Mouse (Mus musculus) limb, embryonic 15.5 days (tissue): ENCODE measurements around the gene Il31. TPM values are rescaled to one million over a fixed set of nuclear protein-coding genes. Genes with fewer than 3 reads are reported as not detected.

ENCODE experiments used
- ATAC-seq: fragments of 200-750 bp; cut with Nextera tagmentation; 2 replicates; pipeline ENCODE4 v1.8.0; 2017; ENCODE audit warnings: low read depth, moderate TSS enrichment; ENCODE audit not compliant: insufficient number of reproducible peaks, low FRiP score, low TSS enrichment
- H3K27ac ChIP-seq: fragments of 300-500 bp; sonication (generic); 2 replicates; pipeline ENCODE4 v1.5.1; 2015; ENCODE audit warnings: moderate library complexity, mild to moderate bottlenecking, inconsistent platforms
- H3K27me3 ChIP-seq: fragments of 300-500 bp; sonication (generic); 2 replicates; pipeline ENCODE4 v1.6.1; 2015; ENCODE audit warnings: inconsistent platforms
- H3K36me3 ChIP-seq: fragments of 300-500 bp; sonication (generic); 2 replicates; pipeline ENCODE4 v1.6.1; 2015; ENCODE audit warnings: inconsistent platforms
- H3K4me1 ChIP-seq: fragments of 300-500 bp; sonication (generic); 2 replicates; pipeline ENCODE4 v1.6.1; 2015; ENCODE audit warnings: inconsistent platforms
- H3K4me2 ChIP-seq: fragments of 300-500 bp; sonication (generic); 2 replicates; pipeline ENCODE4 v1.6.1; 2015; ENCODE audit warnings: mild to moderate bottlenecking, inconsistent platforms
- H3K4me3 ChIP-seq: fragments of 300-500 bp; sonication (generic); 2 replicates; pipeline ENCODE4 v1.5.1; 2015; ENCODE audit warnings: mild to moderate bottlenecking, inconsistent platforms
- H3K9ac ChIP-seq: fragments of 300-500 bp; sonication (generic); 2 replicates; pipeline ENCODE4 v1.6.1; 2015; ENCODE audit warnings: inconsistent platforms
- H3K9me3 ChIP-seq: fragments of 300-500 bp; sonication (generic); 2 replicates; pipeline ENCODE4 v1.6.1; 2016; ENCODE audit warnings: inconsistent platforms
- WGBS: fragments of 180-500 bp; shearing (Covaris S2); methylation state at CpG from one replicate; pipeline ENCODE4 v1.1.7; 2015; 5-methylcytosine and 5-hydroxymethylcytosine counted together
- polyA plus RNA-seq: library from polyadenylated mRNA; unstranded; fragments of >200 nt; fragmentation: Nextera tagmentation; extraction: Ambion mirVana; gene quantifications from 2 replicates; pipeline ENCODE4 v1.2.1, GENCODE M21; 2015

Gene Il31
- polyA plus RNA-seq, 1 experiment from 2014 or later = not detected

DNA sequence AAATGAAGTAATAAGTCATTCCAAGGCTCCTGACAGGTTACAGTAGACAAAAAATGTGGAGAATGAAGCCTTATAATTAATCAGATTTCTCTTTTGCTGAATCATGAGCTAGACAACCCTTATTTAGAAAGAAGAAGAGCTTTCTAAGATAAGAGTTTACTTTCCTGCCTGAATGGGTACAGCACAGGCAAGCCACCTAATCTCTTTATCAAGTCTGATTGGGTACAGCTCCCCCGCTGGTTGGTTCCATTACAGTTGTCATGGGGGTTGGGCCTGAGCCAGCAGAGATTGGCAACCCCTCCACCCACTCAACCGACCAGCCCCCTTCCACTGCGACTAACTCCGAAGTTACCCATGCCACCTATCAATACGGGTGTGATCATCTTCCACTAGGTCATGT lies 27.9 kb downstream of the Il31 start:
- no peak overlapping the region for H3K9ac ChIP-seq
- H3K36me3 ChIP-seq = peaks cover 4% of the 10 kb centered on the region
- no peaks in the 10 kb centered on the region for H3K4me1 ChIP-seq
- WGBS = 67% methylated on average over 5 of the region's 5 CpGs
- no peak for ATAC-seq
- H3K4me3 ChIP-seq = no peak overlapping the region
- H3K27me3 ChIP-seq = no peaks in the 10 kb centered on the region
- no peaks in the 10 kb centered on the region for H3K9me3 ChIP-seq
- H3K4me2 ChIP-seq = no peak overlapping the region
- H3K27ac ChIP-seq = no peak overlapping the region

GRCm38 (mm10) chr5:123451886-123452285 lies 37.4 kb downstream of the Il31 start:
- Histone ChIP-seq H3K9ac (no peak overlapping the region), H3K4me3 (no peak overlapping the region), H3K4me1 (peaks cover 5% of the 10 kb centered on the region), H3K9me3 (no peaks in the 10 kb centered on the region), H3K27me3 (no peaks in the 10 kb centered on the region), H3K4me2 (no peak overlapping the region), H3K36me3 (peaks cover 81% of the 10 kb centered on the region), H3K27ac (no peak overlapping the region)
- WGBS = 89% methylated on average over 7 of the region's 7 CpGs
- no peak for ATAC-seq

DNA sequence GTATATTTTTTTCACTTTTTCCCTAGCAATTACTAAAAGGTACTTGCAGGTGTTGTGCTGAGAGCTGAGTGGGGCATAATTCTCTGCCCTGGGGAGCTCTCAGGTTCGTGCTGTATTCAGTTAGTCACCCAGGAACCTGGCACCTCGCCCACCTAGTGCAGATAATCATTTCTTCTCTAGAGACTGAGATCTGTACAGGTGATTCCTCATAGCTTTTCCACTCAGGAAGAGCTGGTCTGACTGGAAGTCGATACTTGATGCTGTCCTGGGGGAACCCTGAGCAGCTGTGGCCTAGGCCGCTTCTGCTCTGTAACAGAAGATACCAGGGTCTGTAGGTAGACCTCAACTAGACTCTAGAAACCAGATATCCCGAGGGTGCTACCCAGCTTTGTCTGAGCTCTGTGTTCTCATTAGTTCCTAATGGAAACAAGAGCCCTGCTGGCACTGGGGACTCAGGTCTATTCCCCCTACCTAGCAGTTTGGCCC lies 44.4 kb downstream of the Il31 start:
- H3K9ac ChIP-seq = no peak overlapping the region
- no peak overlapping the region for H3K4me2 ChIP-seq
- H3K27me3 ChIP-seq = no peaks in the 10 kb centered on the region
- no peak for ATAC-seq
- WGBS = 81% methylated on average over 5 of the region's 5 CpGs
- no peak overlapping the region for H3K4me3 ChIP-seq
- peaks cover 65% of the 10 kb centered on the region for H3K36me3 ChIP-seq
- peaks cover 5% of the 10 kb centered on the region for H3K4me1 ChIP-seq
- no peaks in the 10 kb centered on the region for H3K9me3 ChIP-seq
- H3K27ac ChIP-seq = no peak overlapping the region

DNA sequence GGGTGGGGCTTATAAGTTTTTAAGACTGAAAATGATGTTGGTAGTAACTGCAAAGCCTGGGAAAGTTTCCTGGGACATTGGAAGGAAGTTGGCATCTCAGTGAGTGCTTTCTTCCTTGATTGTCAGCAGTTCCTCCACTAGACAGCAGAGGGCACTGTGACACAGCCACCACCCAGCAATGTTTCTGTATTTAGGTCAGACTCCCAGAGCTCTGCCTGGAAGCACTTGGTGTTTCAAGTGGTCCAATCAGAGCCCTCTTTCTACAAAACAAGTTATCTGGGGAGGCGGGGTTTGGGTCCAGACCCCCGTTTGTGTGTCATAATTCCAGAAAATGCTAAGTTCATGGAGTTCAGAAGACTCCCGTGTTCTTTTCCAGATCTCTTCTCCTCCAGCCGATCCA lies 45.2 kb downstream of the Il31 start:
- no peak overlapping the region for H3K27ac ChIP-seq
- H3K4me3 ChIP-seq = no peak overlapping the region
- no peaks in the 10 kb centered on the region for H3K4me1 ChIP-seq
- H3K4me2 ChIP-seq = no peak overlapping the region
- no peak overlapping the region for H3K9ac ChIP-seq
- no peaks in the 10 kb centered on the region for H3K27me3 ChIP-seq
- ATAC-seq = no peak
- H3K36me3 ChIP-seq = peaks cover 58% of the 10 kb centered on the region
- no peaks in the 10 kb centered on the region for H3K9me3 ChIP-seq
- WGBS = 48% methylated on average over 4 of the region's 4 CpGs

GRCm38 (mm10) chr5:123442283-123442682 lies 47.0 kb downstream of the Il31 start:
- peaks cover 54% of the 10 kb centered on the region for H3K36me3 ChIP-seq
- no peak overlapping the region for H3K4me2 ChIP-seq
- 85% methylated on average over 3 of the region's 3 CpGs for WGBS
- H3K27me3 ChIP-seq = no peaks in the 10 kb centered on the region
- H3K9ac ChIP-seq = no peak overlapping the region
- no peak overlapping the region for H3K27ac ChIP-seq
- no peak overlapping the region for H3K4me3 ChIP-seq
- no peaks in the 10 kb centered on the region for H3K9me3 ChIP-seq
- ATAC-seq = no peak
- no peaks in the 10 kb centered on the region for H3K4me1 ChIP-seq

DNA sequence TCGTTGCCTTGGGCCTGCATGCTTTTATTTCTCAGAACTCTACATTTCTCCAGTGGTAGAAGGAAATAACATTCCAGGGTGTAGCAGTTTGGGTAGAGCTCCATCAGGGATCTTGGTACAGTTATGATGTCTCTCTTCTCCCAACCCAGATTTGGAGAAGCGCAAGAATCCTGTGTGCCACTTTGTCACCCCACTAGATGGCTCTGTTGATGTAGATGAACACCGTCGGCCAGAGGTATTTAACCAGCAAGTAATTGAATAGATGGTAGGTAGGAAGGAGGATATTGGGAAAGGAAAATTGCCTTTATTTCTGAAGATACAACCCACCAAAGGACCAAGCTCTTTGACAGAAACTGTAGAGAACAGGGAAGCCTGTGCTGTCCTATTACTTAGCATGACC lies 48.6 kb downstream of the Il31 start:
- no peak overlapping the region for H3K9ac ChIP-seq
- no peak for ATAC-seq
- H3K4me3 ChIP-seq = no peak overlapping the region
- H3K4me1 ChIP-seq = peaks cover 11% of the 10 kb centered on the region
- no peak overlapping the region for H3K4me2 ChIP-seq
- H3K36me3 ChIP-seq = peaks cover 39% of the 10 kb centered on the region
- H3K9me3 ChIP-seq = no peaks in the 10 kb centered on the region
- WGBS = 61% methylated on average over 4 of the region's 4 CpGs
- no peak overlapping the region for H3K27ac ChIP-seq
- H3K27me3 ChIP-seq = no peaks in the 10 kb centered on the region

- WGBS = 84% methylated on average over 4 of the region's 4 CpGs
- no peaks in the 10 kb centered on the region for H3K9me3 ChIP-seq
- peaks cover 12% of the 10 kb centered on the region for H3K4me1 ChIP-seq
- no peak overlapping the region for H3K4me2 ChIP-seq
- H3K9ac ChIP-seq = no peak overlapping the region
- H3K27ac ChIP-seq = no peak overlapping the region
- H3K36me3 ChIP-seq = peaks cover 33% of the 10 kb centered on the region
- H3K27me3 ChIP-seq = no peaks in the 10 kb centered on the region
- no peak for ATAC-seq
- no peak overlapping the region for H3K4me3 ChIP-seq
Measured at GRCm38 (mm10) chr5:123439941-123440340, 49.3 kb downstream of the Il31 start.

GRCm38 (mm10) chr5:123439312-123439711 lies 50.0 kb downstream of the Il31 start:
- no peak overlapping the region for H3K27ac ChIP-seq
- no peaks in the 10 kb centered on the region for H3K9me3 ChIP-seq
- peaks cover 33% of the 10 kb centered on the region for H3K36me3 ChIP-seq
- peaks cover 12% of the 10 kb centered on the region for H3K4me1 ChIP-seq
- H3K4me2 ChIP-seq = no peak overlapping the region
- 87% methylated on average over 1 of the region's 1 CpGs for WGBS
- no peak for ATAC-seq
- no peak overlapping the region for H3K9ac ChIP-seq
- no peaks in the 10 kb centered on the region for H3K27me3 ChIP-seq
- H3K4me3 ChIP-seq = no peak overlapping the region

DNA sequence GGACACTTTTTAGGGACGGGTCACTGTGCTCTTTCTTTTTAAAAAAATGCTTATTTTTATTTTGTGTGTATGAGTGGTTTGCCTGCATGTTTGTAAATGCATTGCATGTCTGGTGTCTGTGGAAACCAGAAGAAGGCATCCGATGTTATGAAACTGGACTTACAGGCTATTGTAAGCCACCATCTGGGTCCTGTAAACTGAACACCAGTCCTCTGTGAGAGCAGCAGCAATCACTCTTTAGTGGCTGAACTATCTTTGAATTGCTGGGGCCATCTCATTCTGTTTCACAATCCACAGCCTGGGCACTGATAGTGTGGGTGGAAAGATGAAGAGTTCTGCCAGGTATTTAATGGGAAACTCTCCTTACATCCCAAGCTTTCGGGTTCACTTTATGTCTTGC lies 50.9 kb downstream of the Il31 start:
- peaks cover 12% of the 10 kb centered on the region for H3K4me1 ChIP-seq
- H3K36me3 ChIP-seq = peaks cover 30% of the 10 kb centered on the region
- no peak overlapping the region for H3K4me3 ChIP-seq
- ATAC-seq = no peak
- no peaks in the 10 kb centered on the region for H3K27me3 ChIP-seq
- H3K9me3 ChIP-seq = no peaks in the 10 kb centered on the region
- no peak overlapping the region for H3K9ac ChIP-seq
- H3K4me2 ChIP-seq = no peak overlapping the region
- H3K27ac ChIP-seq = no peak overlapping the region
- WGBS = 88% methylated on average over 3 of the region's 3 CpGs

- Histone ChIP-seq H3K36me3 (peaks cover 14% of the 10 kb centered on the region), H3K4me1 (peaks cover 19% of the 10 kb centered on the region), H3K4me2 (no peak overlapping the region), H3K4me3 (no peak overlapping the region), H3K9ac (no peak overlapping the region), H3K9me3 (no peaks in the 10 kb centered on the region), H3K27ac (peak overlapping the region; percentile 40; the same call in 1 of the 2 replicates), H3K27me3 (no peaks in the 10 kb centered on the region)
- 32% methylated on average over 4 of the region's 4 CpGs for WGBS
- ATAC-seq = no peak
Measured at GRCm38 (mm10) chr5:123436780-123437175, 52.5 kb downstream of the Il31 start.

DNA sequence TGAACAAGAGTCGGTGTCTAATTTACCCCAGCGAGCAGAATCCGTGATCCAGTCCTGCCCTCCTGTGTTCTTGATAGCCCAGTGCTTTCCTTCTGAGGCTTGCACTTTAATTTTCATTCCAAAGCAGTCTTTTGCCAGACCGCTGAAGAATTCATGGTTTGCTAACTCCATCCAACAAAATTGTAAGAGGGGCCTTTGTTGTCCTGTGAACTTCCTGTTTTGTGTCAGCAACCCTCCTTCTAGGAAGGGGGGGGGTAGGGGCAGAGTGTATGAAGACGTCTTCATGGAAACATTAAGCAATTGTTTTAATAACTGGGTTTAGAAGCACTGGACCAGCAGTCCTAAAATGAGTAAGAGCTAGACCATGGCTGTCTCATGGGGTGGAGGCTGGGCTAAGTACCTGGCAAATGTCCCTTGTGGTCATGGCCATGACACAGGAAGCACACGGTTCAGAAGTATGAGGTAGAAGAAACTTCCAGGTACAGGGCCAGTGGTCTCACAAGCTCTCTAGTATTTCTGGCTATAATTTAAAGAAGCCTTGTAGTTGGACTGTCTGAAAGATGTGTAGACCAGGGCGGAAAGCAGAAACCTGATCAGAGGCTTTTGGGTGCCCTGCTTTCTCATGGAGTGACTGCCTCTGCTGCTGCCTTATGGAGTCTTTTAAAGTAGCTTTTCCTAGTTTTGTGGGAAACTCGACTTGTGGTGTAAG lies 53.1 kb downstream of the Il31 start:
- Histone ChIP-seq H3K36me3 (peaks cover 10% of the 10 kb centered on the region; the same call in 1 of the 2 replicates), H3K27ac (peak overlapping the region; percentile 40; the same call in 1 of the 2 replicates), H3K4me1 (peaks cover 23% of the 10 kb centered on the region), H3K9me3 (no peaks in the 10 kb centered on the region), H3K4me2 (no peak overlapping the region), H3K9ac (no peak overlapping the region), H3K4me3 (no peak overlapping the region), H3K27me3 (no peaks in the 10 kb centered on the region)
- whole genome bisulfite sequencing = 57% methylated on average over 8 of the region's 8 CpGs
- 0 out of 2 replicates have a peak, but pooled peaks have one; percentile 14 for ATAC-seq

GRCm38 (mm10) chr5:123432305-123432874 lies 56.9 kb downstream of the Il31 start:
- peaks cover 25% of the 10 kb centered on the region for H3K4me1 ChIP-seq
- no peak overlapping the region for H3K4me3 ChIP-seq
- no peaks in the 10 kb centered on the region for H3K36me3 ChIP-seq
- no peaks in the 10 kb centered on the region for H3K9me3 ChIP-seq
- H3K27me3 ChIP-seq = no peaks in the 10 kb centered on the region
- no peak overlapping the region for H3K4me2 ChIP-seq
- H3K9ac ChIP-seq = no peak overlapping the region
- WGBS = 62% methylated on average over 3 of the region's 3 CpGs
- no peak for ATAC-seq
- H3K27ac ChIP-seq = no peak overlapping the region
